Mouse (Mus musculus) midbrain, postnatal 0 days (tissue): Measurements from ENCODE around the gene Zfp580. TPM values are rescaled to one million over a fixed set of nuclear protein-coding genes. Genes with fewer than 3 reads are reported as not detected.
"Not testable (repeated sequence)": the region's sequence is repeated elsewhere in the genome, so short reads cannot be mapped to it uniquely, and the experiment has no call there.

Experiments used
- ATAC-seq: fragments of 200-750 bp; cut with Nextera tagmentation; 2 replicates; pipeline ENCODE4 v1.8.0; 2017; ENCODE audit warnings: moderate number of reproducible peaks, mild to moderate bottlenecking, moderate TSS enrichment, moderate library complexity; ENCODE audit not compliant: low FRiP score
- DNase-seq: peaks from one replicate; pipeline ENCODE4 v3.0.0-alpha.2; 2015; ENCODE audit warnings: low spot score
- H3K27ac ChIP-seq: fragments of 300-500 bp; sonication (generic); 2 replicates; pipeline ENCODE4 v1.5.1; 2014; ENCODE audit warnings: low read depth, mild to moderate bottlenecking, low read length, mixed read lengths
- H3K27me3 ChIP-seq: fragments of 300-500 bp; sonication (generic); 2 replicates; pipeline ENCODE4 v1.6.1; 2014; ENCODE audit warnings: low read length, control low read depth, mixed read lengths; ENCODE audit not compliant: insufficient read depth
- H3K36me3 ChIP-seq: fragments of 300-500 bp; sonication (generic); 2 replicates; pipeline ENCODE4 v1.6.1; 2014; ENCODE audit warnings: low read length, control low read depth, mixed read lengths; ENCODE audit not compliant: insufficient read depth
- H3K4me1 ChIP-seq: fragments of 300-500 bp; sonication (generic); 2 replicates; pipeline ENCODE4 v1.6.1; 2014; ENCODE audit warnings: mild to moderate bottlenecking, control low read depth, antibody characterized with exemption, low read length, mixed read lengths; ENCODE audit not compliant: insufficient read depth
- H3K4me2 ChIP-seq: fragments of 300-500 bp; sonication (generic); 2 replicates; pipeline ENCODE4 v1.6.1; 2014; ENCODE audit warnings: low read depth, mild to moderate bottlenecking, low read length, mixed read lengths; ENCODE audit not compliant: poor library complexity, severe bottlenecking
- H3K4me3 ChIP-seq: fragments of 300-500 bp; sonication (generic); 2 replicates; pipeline ENCODE4 v1.5.1; 2014; ENCODE audit warnings: low read depth, mild to moderate bottlenecking, low read length, moderate library complexity
- H3K9ac ChIP-seq: fragments of 300-500 bp; sonication (generic); replicated peaks from 2 replicates; pipeline ENCODE4 v1.6.1; 2014; ENCODE audit warnings: mild to moderate bottlenecking, low read length, moderate library complexity, mixed read lengths; ENCODE audit not compliant: poor library complexity, severe bottlenecking
- H3K9me3 ChIP-seq: fragments of 300-500 bp; sonication (generic); 2 replicates; pipeline ENCODE4 v1.6.1; 2016; ENCODE audit warnings: low read length, control low read depth
- CTCF ChIP-seq: IDR thresholded peaks from 2 replicates; pipeline ENCODE4 v1.5.1; 2016; ENCODE audit warnings: antibody characterized with exemption, mild to moderate bottlenecking
- WGBS: fragments of 180-500 bp; shearing (Covaris S2); extraction: QIAGEN DNeasy Blood & Tissue Kit; methylation state at CpG from one replicate; pipeline ENCODE4 v1.1.7; 2014; 5-methylcytosine and 5-hydroxymethylcytosine counted together
- polyA plus RNA-seq: library from polyadenylated mRNA; unstranded; fragments of >200 nt; fragmentation: Nextera tagmentation; extraction: Ambion mirVana; gene quantifications from 2 replicates; pipeline ENCODE4 v1.2.1, GENCODE M21; 2015
- total RNA-seq: library from RNA; depleted of rRNA; stranded (reverse); fragments of >200 nt; gene quantifications from 2 replicates; pipeline ENCODE4 v1.2.3, GENCODE M21; 2014

The Zfp580 gene
- total and polyA plus RNA-seq, 2 experiments from 2014 or later = 77.7 to 157 TPM

DNA sequence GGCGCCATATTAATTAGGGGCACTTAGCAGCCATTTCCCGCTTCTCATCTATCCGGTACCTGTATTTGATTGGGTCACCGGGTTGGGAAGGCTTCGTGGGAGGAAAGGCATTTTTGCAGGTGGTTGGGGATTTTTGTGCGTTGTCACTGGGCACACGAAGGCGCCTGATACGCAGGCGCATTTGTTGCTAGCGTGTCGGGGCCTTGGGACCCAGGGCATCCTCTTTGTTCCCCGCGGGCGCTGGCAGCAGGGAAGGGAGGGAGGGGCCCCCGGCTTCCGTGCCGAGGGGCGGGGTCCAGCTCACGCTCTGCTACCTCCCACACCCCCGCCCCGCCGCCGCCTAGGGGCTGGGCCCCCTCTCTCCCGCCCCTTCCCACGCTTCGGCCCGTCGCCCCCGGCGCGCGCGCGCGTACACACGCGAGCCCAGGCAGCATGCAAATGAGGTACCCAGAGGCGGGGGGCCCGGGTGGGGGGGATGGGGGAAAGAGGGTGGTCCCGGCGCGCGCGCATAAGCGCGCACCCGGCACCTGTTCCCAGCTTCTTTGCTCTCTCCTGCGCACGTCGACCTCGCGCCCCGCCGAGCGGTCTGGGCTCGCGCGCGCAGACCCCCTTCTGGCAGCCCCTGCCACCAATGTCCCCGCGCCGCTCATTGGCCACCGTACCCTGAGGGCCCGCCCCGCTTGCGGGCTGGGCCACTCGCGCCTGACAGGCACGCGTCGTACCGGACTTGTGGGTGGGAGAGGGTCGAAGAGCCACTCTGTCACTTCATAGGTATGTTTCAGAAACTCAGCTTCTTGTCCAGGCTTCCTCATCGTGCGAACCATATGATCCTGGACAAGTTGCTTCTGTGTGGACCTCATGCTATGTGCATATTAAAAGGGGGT is 36.0 kb upstream of the Zfp580 start, which contains the start of gene Gm44973:
Gene Gm44973, plus strand, starts transcription at position 379 of the 884 bp plus-strand sequence.
- DNase-seq (peak; percentile 97), ATAC-seq (peak; percentile 85)
- Histone ChIP-seq H3K27me3 (no peaks in the 10 kb centered on the region), H3K4me3 (peak within 1 kb of the TSS; percentile 85), H3K4me1 (no peaks in the 10 kb centered on the region), H3K9me3 (no peaks in the 10 kb centered on the region), H3K9ac (peak within 1 kb of the TSS; percentile 92), H3K27ac (peak within 1 kb of the TSS; percentile 97), H3K36me3 (peaks cover 20% of the 10 kb centered on the region), H3K4me2 (peak within 1 kb of the TSS; percentile 73)
- no peak for TF ChIP-seq CTCF
- WGBS = under 1% methylated on average over 58 of the region's 76 CpGs

GRCm38 (mm10) chr7:5016057-5016456 is 35.3 kb upstream of the Zfp580 start:
- ATAC-seq (no peak), DNase-seq (no peak)
- no peak for TF ChIP-seq CTCF
- peak overlapping the region; percentile 85 for H3K4me3 ChIP-seq
- H3K27ac ChIP-seq = peak overlapping the region; percentile 97
- H3K36me3 ChIP-seq = peaks cover 15% of the 10 kb centered on the region
- H3K4me2 ChIP-seq = peak overlapping the region; percentile 73
- no peaks in the 10 kb centered on the region for H3K9me3 ChIP-seq
- H3K27me3 ChIP-seq = no peaks in the 10 kb centered on the region
- 53% methylated on average over 3 of the region's 3 CpGs for WGBS
- peaks cover 1% of the 10 kb centered on the region; the same call in 1 of the 2 replicates for H3K4me1 ChIP-seq
- H3K9ac ChIP-seq = peak overlapping the region; percentile 72; the same call in 1 of the 2 replicates

- DNase-seq (no peak), ATAC-seq (no peak)
- WGBS = 96% methylated on average over 2 of the region's 2 CpGs
- Histone ChIP-seq H3K27me3 (no peaks in the 10 kb centered on the region), H3K9ac (no peak overlapping the region), H3K9me3 (no peaks in the 10 kb centered on the region), H3K4me1 (peaks cover 7% of the 10 kb centered on the region; the same call in 1 of the 2 replicates), H3K27ac (no peak overlapping the region), H3K36me3 (peaks cover 7% of the 10 kb centered on the region), H3K4me3 (no peak overlapping the region), H3K4me2 (no peak overlapping the region)
- no peak for TF ChIP-seq CTCF
Measured at GRCm38 (mm10) chr7:5016920-5017319, 34.4 kb upstream of the Zfp580 start.

DNA sequence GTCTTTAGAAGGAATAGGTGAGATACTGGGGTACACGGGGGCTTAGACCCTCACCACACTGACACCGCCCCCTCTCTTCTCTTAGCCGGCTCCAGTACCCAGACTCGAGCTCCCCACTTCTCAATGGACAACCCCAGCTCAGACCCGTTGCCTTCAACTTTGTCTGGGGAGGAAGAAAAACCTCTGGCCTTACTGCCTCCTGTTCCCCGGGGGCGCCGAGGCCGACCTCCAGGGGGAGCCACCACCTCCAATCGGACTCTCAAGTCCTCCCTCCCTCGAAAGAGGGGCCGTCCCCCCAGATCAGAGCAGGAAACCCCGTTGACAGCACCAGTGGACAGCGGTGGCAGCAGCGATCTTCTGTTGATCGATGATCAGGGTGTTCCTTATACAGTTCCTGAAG is 34.0 kb upstream of the Zfp580 start:
- DNase-seq = no peak
- no peaks in the 10 kb centered on the region for H3K9me3 ChIP-seq
- H3K36me3 ChIP-seq = peaks cover 5% of the 10 kb centered on the region
- no peak overlapping the region for H3K4me2 ChIP-seq
- peak; percentile 32; the same call in 1 of the 2 replicates for TF ChIP-seq CTCF
- H3K4me1 ChIP-seq = peaks cover 7% of the 10 kb centered on the region; the same call in 1 of the 2 replicates
- H3K4me3 ChIP-seq = no peak overlapping the region
- H3K27ac ChIP-seq = no peak overlapping the region
- H3K27me3 ChIP-seq = no peaks in the 10 kb centered on the region
- no peak overlapping the region for H3K9ac ChIP-seq
- ATAC-seq = no peak
- WGBS = 89% methylated on average over 16 of the region's 16 CpGs

- no peak overlapping the region for H3K4me3 ChIP-seq
- WGBS = 98% methylated on average over 21 of the region's 21 CpGs
- no peak for TF ChIP-seq CTCF
- H3K9me3 ChIP-seq = no peaks in the 10 kb centered on the region
- H3K4me1 ChIP-seq = peaks cover 7% of the 10 kb centered on the region; the same call in 1 of the 2 replicates
- H3K4me2 ChIP-seq = no peak overlapping the region
- peaks cover under 1% of the 10 kb centered on the region; the same call in 1 of the 2 replicates for H3K36me3 ChIP-seq
- ATAC-seq (no peak), DNase-seq (no peak)
- H3K27ac ChIP-seq = no peak overlapping the region
- no peak overlapping the region for H3K9ac ChIP-seq
- no peaks in the 10 kb centered on the region for H3K27me3 ChIP-seq
Measured at GRCm38 (mm10) chr7:5017931-5018330, 33.4 kb upstream of the Zfp580 start.

DNA sequence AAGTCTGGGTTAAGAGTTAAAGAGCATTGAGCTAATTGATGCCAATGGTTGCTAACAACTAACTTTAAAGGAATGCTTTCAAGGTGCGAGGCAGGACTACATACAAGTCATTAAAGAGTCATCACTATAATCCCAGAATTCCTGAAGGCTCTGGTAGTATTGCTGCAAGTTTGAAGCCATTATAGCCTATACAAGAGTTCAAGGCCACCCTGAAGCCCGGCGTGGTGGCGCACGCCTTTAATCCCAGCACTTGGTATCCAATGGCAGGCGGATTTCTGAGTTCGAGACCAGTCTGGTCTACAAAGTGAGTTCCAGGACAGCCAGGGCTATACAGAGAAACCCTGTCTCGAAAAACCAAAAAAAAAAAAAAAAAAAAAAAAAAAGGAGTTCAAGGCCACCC is 31.8 kb upstream of the Zfp580 start:
- not testable (repeated sequence) for H3K4me1 ChIP-seq, H3K27me3 ChIP-seq, H3K9me3 ChIP-seq, ATAC-seq, DNase-seq, H3K9ac ChIP-seq
- Histone ChIP-seq H3K36me3 (peaks cover 17% of the 10 kb centered on the region; the same call in 1 of the 2 replicates), H3K4me3 (peak overlapping the region; percentile 79), H3K4me2 (peak overlapping the region; percentile 91), H3K27ac (peak overlapping the region; percentile 94)
- 28% methylated on average over 8 of the region's 8 CpGs for WGBS
